Mouse (Mus musculus) limb, embryonic 14.5 days (tissue): ENCODE data around the gene Samt1. TPM values are rescaled to one million over a fixed set of nuclear protein-coding genes. Genes with fewer than 3 reads are reported as not detected.

ENCODE experiments used
- polyA plus RNA-seq, 2 experiments: library from polyadenylated mRNA; depleted of rRNA in 1 of 2; stranded (reverse) in 1 of 2; unstranded in 1 of 2; fragments of >200 nt; fragmentation: Nextera tagmentation in 1 of 2; extraction: Ambion mirVana in 1 of 2; gene quantifications; 2 replicates each; pipeline versions ENCODE4 v1.2.1 to v1.2.3; 2012 to 2014

Gene Samt1
- polyA plus RNA-seq, 2 experiments, result not detected

Other genes starting within 250 kb of the Samt1 start
- 10.4 and 14.3 TPM in 2 replicates for gene Spin2c, start 180.4 kb downstream of the Samt1 start, polyA plus RNA-seq (2012; rRNA removed)
- gene Spin2c, start 180.4 kb downstream of the Samt1 start, polyA plus RNA-seq (2014; fragmentation: Nextera tagmentation; extraction: Ambion mirVana), result 22.2 and 27.9 TPM in 2 replicates
- not detected in 2 replicates for gene 4921511M17Rik, start 21.2 kb upstream of the Samt1 start, polyA plus RNA-seq (2012; rRNA removed)
- gene 4921511M17Rik, start 21.2 kb upstream of the Samt1 start, polyA plus RNA-seq (2014; fragmentation: Nextera tagmentation; extraction: Ambion mirVana), result not detected in 2 replicates
- not detected in 2 replicates for gene Gm10057, start 42.4 kb upstream of the Samt1 start, polyA plus RNA-seq (2012; rRNA removed)
- not detected in 2 replicates for gene Gm10057, start 42.4 kb upstream of the Samt1 start, polyA plus RNA-seq (2014; fragmentation: Nextera tagmentation; extraction: Ambion mirVana)
- gene Gm15140, start 108.0 kb upstream of the Samt1 start, polyA plus RNA-seq (2012; rRNA removed), result not detected in 2 replicates
- not detected in 2 replicates for gene Gm15140, start 108.0 kb upstream of the Samt1 start, polyA plus RNA-seq (2014; fragmentation: Nextera tagmentation; extraction: Ambion mirVana)